Mouse (Mus musculus) cerebellum, adult 2 months (tissue): ENCODE data around the gene Tnr.

ENCODE experiments used
- CTCF ChIP-seq: fragments of 200-500 bp; IDR thresholded peaks from 2 replicates; pipeline ENCODE4 v1.5.1; 2011; ENCODE audit warnings: low read depth, mild to moderate bottlenecking, control low read depth, low read length, moderate library complexity, borderline replicate concordance; ENCODE audit not compliant: insufficient read depth
- POLR2A ChIP-seq: fragments of 200-500 bp; IDR thresholded peaks from 2 replicates; pipeline ENCODE4 v1.6.1; 2011; ENCODE audit warnings: low read length, control low read depth, borderline replicate concordance; ENCODE audit not compliant: insufficient read depth

- TF ChIP-seq POLR2A, result no peak
- TF ChIP-seq CTCF, result no peak
Measured at GRCm38 (mm10) chr1:159657856-159658542, 134.4 kb downstream of the Tnr start.
